Mouse (Mus musculus) spleen, adult 18-20 months (tissue): Measurements from ENCODE around the gene Lrrc25.
"Not testable (repeated sequence)": the region's sequence is repeated elsewhere in the genome, so short reads cannot be mapped to it uniquely, and the experiment has no call there.

ENCODE experiments used
- DNase-seq, 2 experiments: peaks; one replicate each; pipeline ENCODE4 v3.0.0; 2022; ENCODE audit warnings: mixed read lengths in 2 of 2

Gene Lrrc25

DNA sequence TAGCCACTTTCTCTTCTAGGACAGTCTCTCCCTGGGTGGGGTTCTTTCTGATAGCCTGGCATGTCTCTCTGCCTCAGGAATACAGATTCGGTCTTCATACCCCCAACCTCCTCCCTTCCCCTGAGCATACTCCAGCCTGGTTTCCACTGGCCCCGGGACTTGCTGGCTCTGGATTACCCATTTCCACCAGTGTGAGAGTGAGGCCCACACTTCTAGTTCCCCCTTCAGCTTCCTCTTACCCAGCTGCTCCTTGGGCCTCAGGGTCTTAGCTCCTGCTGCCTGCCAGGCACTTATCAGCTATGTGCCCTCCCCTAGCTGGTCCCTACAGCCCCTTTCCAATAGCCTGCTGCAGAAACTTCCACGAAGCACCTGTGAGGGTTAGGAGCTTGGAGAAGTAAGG, at the start of gene Lrrc25:
Lrrc25 (plus strand) TSS at position 262 of the 400 bp plus-strand sequence.
- peak in 1 of 2 experiments; percentile 11 for DNase-seq

DNA sequence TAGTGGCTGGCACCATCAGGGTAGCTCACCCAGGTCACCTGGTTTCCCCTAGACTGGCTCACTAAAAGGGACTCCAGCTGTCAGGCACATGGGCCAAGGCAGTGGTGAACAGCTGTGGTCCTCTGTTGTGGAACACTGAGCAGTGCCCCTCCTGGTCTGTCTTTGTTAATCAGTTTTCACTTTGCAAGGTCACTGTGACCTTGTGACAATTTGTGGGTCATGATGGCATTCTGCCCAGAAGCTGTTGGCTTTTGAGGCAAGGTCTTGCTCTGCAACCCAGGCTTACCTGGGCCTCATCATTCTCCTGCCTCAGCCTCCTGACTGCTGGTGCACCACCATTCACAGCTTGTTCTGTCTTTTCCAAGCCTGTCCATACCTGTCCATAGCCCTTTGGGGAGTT, 45.6 kb upstream of the Lrrc25 start:
- DNase-seq: no peak

DNA sequence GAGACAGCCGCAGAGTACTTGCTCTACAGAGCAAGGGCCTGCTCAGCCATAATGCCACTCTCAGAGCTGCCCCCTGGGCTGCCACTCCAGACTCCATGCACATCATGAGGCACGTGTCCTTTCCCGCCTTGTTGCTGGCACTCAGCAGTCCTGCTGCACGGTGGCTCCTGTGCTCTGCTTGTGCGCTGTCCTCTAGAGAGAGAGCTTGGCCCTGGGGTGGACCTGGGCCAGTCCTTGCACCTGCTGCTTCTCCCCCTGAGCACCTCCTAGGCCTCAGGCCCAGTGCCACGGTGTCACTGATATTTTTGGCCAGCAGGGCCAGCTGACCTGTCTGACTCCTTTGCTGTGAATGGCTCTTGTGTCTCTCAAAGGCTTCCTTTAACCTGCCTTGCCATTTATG, 45.0 kb upstream of the Lrrc25 start:
- no peak for DNase-seq

DNA sequence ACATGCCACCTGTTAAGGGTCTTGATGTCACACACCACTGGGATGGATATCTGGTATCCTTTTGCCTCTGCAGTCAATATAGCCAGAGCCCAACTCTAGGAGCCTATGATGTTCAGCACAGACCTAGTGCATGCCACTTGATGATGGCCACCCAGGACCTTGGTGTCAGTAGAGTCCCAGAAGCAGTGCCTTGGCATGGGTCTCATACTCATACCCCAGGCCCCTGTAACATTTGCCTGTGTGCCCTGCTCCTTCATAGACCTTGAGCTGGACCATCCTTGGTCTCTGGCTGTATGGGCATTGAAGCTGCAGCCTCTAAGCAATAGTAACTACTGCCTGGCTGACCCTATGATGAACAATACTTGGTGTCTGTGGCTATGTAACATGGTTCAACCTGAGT, 41.7 kb upstream of the Lrrc25 start:
- DNase-seq: no peak

DNA sequence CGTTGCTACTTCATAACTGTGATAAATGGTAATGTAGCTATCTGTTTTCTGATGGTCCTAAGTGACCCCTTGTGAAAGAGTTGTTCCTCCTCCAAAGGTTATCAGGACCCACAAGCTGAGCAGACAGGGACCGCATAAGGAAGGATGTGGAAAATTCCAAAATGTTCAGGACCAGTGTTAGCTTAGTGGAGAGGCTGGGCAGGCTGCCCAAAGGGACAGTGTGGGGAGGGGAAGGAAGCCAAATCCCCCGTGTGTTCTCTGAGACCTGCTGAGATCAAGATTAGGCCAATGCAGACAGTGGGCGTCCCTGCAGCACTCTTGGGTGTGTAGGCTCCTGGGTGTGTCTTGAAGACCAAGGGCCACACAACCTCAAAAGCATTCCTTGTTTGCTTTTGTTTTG, 41.0 kb upstream of the Lrrc25 start:
- DNase-seq: no peak

DNA sequence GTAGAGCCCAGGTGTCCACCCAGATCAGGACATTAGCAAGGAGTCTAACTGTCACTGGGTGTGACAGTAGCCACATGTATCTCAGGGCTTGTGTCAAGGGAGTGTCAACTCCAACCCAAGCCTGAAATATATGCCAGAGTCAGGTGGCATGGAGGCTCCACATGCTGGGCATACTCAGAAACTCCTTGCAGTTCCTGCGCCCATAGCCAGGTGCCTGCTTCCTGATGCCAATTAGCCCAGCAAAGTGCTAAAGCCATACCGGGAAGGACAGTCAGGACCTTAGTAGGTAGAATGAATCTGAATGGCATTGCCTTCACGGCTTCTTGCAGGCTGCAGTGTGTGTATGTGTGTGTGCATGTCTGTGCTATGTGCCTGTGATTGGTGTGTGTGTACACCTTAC, 38.7 kb upstream of the Lrrc25 start:
- no peak for DNase-seq

DNA sequence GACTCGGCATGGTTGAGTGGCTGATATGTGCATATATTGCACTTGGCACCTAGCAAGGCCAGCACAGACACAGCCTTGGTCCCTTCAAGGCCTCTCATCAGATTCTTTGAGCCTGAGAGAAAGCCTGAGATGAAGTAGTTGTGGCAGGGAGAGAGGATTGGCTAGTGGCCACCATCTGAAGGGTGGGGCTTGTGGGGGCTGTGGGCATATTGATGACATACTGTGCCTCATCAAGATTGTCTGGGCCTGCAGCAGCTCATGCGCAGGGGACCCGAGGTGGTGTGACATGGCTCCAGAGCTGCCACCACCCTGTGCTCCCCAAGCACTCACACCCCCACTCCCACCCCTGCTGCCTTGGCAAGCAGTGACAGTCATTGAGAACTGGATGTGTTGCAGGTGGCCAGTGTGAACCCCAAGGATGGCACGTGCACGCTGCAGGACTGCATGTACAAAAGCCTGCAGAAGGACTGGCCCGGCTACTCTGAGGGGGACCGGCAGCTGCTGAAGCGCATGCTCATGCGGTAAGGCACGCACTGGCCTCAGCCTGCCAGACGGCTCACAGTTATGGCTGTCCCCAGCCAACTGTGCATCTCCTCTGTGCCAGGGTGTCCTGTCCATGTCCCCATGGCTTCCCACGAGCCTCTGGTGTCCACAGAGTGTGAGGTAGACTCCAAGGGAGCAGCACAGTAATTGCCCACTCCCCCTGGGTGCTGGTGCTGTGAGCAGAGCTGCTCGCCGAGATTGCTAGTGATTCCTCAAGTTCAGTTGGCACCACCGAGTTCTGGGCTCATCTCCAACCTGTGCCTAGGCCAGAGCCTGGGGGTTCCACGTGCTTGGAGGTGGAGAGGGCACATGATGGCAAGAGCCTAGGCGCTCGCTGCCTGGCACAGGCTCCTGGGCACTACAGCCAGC, 32.2 kb upstream of the Lrrc25 start:
- no peak for DNase-seq

DNA sequence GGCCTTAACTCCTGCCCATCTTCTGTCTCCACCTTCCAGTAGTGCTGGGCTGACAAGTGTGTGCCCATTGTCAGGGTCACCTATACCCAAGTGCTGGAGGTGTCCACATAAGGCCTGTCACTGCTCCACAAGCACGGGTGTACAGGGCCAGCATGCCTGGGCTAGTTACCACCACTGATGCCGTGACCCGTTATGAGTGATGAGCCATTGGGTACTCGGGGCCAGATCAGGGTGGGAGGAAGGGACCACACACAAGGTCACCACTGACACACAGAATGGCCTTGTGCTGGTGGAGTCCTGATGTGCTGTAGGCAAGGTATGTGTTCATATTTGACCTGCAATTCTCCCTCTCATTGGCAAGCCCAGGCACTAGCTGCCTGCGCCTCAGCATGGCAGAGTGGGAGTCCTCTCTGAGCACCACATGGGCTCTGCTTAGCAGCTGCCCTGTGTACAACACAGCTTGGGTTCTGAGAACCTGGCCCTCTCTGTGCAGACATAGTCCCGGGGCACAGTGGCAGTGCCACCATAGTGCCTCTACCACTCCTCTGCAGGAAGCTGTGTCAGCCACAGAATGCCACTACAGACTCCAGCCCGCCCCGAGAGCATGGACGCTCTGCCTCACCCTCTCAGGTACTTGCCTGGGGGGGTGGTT, 31.2 kb upstream of the Lrrc25 start:
- DNase-seq: no peak

DNA sequence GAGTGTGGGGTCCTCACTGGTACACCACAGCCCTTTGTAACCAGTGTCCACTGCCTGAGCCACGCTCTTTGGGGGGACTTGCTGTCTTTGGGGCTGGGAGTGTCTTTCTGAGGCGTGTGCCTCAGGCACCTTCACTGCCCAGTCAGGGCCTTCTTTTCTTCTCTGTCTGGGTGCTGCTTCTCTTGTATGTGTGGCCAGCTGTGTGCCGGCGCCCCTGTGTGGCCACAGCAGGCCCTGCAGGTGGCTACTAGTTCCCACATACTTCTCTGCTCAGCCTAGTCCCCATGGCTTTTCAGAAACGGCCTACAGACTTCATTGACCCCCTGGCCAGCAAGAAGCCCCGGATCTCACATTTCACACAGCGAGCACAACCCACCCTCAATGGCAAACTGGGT, 30.7 kb upstream of the Lrrc25 start:
- peak in 1 of 2 experiments; percentile 60 for DNase-seq

DNA sequence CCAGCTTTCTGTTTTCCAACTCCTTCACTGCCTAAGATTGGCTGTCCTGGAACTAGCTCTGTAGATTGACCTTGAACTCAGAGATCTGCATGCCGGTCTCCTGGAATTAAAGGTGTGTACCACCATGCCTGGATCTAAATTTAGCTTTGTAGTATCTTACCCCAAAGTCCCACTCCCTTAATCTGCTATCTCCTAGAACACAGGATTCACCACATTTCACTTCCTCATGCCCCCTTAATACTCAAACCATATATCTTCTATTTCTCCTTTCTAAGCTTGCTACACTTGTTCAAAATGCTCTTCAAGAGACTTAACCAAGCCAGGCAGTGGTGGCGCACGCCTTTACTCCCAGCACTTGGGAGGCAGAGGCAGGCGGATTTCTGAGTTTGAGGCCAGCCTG, 28.0 kb upstream of the Lrrc25 start:
- DNase-seq: not testable (repeated sequence)

DNA sequence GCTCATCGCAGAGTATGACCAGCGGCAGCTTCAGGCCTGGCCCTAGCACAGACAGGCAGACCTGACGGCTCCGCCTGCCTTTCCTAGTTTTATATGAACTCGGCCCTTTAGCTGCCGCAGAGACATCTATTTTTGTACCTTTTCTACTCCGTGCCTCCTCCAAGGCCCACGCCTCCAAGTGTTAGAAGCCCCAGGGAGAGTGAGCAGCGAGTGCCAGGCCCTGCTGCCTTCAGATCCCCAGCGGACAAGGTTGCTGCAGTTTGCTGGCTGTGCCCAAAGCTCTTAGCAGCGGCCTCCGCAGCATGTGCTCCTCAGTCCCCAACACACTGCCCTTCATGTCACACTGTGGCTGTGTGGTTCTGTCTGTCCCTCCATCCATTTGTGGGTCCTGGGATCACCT, 24.4 kb upstream of the Lrrc25 start:
- no peak for DNase-seq

DNA sequence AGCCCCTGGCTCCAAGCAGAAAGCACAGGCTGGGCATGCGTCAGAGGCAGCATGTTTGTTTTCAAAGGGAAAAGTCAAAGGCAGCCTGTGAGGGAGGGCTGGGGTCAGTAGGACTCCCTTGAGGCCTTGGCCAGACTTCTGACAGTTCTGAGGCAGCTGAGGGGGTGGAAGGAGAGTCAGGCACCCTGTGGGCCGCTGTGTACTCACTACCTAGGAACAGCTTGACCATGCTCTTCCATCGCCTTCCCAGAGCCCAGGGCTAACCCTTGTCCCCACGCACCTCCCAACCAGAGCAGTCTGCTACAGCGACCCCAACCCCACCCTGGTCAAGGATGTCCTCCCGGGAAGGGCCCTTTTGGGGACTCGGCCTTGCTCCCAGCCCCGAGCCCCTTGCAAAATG, 22.8 kb upstream of the Lrrc25 start:
- DNase-seq: no peak

DNA sequence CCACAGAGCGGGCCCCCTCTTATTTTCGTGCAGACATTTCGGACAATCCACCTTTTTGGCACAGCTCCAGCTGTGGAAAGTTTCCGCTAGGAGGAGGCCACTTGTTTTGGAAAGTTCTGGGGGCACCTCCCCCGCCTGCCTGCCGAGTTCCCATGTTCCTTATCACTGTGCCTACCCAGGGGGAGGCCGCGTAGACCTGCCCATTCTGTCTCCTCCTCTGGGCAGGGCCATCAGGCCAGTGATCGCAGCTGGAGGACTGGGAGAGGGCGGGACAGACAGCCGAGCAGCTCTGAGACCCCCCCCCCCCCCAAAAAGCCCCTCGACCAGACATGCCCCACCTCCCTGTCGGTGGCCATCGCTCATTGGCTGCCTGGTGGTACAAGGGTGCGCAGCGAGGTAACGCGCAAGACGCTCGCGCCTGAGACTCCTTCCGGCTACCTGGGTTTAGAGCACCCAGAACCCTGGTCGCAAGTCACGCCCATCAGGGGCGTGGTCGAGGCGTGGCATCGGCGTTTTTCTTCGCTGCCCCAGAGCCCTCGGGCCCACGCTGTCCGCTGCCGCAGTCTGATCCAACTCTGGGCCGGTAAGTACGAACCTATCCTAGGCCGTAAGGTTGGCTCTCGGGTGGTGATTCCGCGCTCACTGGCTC, 21.9 kb upstream of the Lrrc25 start, which contains the start of gene Isyna1:
Isyna1 (plus strand) TSS at position 413 of the 649 bp plus-strand sequence.
- DNase-seq: peak; percentile 89 to 91

DNA sequence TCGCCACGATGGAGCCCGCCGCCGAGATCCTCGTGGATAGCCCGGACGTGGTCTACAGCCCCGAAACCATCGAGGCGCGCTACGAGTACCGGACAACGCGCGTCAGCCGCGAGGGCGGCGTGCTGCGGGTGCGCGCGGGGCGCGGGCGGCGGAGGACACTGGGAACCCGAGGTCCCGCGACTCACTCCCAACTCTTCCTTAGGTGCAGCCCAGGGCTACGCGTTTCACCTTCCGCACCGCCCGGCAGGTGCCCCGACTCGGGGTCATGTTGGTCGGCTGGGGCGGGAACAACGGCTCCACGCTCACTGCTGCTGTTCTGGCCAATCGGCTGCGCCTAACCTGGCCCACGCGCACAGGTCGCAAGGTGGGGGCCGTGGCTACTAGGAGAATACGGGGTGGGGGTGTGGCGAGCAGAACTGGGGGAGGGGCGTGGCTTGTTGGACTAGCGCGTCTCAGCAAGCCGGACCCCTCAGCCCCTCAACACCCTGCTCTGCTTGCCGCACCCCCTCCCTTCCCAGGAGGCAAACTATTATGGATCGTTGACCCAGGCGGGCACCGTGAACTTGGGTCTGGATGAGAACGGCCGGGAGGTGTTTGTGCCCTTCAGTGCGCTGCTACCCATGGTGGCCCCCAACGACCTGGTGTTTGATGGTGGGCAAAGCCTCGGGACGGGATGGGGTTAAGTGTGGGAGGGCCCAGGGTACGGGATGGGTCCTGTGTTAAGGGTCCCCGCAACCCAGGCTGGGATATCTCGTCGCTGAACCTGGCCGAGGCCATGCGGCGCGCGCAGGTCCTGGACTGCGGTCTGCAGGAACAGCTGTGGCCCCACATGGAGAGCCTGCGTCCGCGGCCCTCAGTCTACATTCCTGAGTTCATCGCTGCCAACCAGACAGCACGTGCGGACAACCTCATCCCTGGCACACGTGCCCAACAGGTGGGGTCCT, 21.1 kb upstream of the Lrrc25 start:
- DNase-seq: no peak

DNA sequence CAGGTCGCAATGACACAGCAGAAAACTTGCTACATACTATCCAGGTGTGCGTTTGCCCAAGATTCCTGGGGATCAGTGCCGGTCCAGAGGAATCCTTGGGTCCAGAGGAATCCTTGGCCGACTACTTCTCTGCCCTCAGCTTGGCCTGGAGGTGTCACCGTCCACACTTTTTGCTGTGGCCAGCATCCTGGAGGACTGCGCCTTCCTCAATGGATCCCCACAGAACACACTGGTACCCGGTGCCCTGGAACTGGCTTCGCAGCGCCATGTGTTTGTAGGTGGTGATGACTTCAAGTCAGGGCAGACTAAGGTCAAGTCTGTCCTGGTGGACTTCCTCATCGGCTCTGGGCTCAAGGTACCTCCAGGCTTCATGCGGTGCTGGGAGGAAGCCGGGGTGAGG, 20.1 kb upstream of the Lrrc25 start:
- DNase-seq: no peak

DNA sequence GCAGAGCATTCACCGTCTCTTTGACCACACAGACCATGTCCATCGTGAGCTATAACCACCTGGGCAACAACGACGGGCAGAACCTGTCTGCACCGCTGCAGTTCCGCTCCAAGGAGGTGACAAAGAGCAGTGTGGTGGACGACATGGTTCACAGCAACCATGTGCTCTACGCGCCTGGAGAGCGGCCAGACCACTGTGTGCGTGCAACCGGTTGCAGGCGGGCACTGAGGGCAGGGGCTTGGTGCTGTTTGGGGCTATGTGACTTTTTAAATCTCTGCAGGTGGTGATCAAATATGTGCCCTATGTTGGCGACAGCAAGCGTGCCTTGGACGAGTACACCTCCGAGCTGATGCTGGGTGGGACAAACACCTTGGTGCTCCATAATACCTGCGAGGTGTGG, 19.7 kb upstream of the Lrrc25 start:
- no peak for DNase-seq

DNA sequence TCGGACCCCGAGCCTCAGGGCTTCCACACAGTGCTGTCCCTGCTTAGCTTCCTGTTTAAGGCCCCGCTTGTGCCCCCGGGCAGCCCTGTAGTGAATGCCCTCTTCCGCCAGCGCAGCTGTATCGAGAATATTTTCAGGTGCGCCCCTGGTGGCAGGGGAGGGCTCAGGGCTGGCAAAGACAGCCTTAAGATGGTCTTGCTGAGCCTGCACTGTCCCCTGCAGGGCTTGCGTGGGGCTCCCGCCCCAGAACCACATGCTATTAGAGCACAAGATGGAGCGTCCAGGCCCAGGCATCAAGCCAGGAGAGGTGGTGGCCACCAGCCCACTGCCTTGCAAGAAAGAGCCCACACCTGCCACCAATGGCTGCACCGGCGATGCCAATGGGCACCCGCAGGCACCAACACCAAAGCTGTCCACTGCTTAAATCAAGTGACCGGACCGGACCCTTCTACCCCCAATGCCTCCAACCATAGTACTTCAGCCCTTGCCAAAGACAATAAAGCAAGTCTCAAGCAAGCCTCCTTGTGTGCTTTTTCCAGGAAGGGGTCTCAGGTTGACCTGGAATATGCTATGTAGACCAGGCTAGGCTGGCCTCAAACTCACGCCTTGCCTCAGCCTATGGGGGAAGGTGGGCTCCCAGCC, 19.1 kb upstream of the Lrrc25 start:
- DNase-seq: peak in 1 of 2 experiments; percentile 42

DNA sequence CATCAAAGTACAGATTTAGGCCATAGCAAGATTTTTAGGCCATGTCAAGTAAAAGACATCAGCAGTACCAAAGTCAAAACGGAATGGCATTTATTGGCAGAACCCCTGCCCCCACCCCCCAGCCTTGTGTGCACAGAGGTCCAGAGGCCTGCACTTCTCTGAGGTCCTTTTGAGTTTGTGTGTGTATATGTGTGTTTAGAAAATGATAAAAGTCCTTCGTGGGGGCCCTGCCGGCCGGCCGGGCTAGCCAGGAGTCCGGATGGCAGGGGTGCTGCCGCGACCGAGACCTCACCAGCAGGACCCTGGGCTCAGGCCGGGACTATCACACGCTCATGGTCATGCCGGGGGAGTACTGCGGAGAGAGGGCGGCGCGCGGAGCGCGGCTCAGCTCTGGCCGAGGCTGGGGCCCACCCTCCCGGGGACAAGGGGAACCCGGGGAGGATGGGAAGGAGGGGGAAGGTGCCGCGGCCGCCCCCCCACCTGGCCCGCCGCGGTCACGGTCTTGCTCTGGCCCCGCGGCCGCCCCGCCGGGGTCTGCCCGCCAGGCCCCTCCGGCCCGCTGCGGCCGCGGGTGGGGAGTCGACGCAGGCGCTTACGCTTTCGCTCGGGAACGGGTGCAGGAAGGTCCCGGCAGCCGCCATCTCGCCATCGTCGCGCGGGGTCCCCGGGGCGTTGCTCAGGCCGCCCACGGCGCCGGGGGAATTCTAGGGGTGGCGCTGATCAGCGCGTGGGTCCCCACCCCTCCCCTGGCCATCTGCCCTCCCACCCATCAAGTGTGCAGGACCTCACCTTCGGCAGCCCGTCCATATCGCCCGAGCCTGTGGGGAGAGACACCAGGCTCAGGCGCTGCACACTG, 18.3 kb upstream of the Lrrc25 start:
- DNase-seq: no peak

DNA sequence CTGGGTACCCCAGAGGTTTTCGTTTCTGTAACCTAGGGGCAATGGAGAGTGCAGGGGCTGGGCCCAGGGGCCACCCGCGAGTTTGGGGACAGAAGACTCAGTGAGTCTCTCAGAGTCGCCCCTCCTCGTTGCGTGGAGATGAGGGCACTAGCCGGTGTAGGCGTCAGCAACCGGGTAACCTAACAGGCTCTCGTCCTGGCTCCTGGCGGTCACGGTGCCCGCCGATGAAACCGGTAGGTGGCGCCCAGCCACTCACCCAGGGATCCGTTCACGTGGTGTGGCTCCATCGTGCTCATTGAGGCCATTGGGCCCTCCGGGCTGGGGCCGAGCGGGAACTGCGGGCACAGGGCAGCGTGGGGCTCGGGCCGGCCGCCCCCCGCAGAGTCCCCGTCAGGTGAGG, 17.7 kb upstream of the Lrrc25 start:
- DNase-seq: no peak

DNA sequence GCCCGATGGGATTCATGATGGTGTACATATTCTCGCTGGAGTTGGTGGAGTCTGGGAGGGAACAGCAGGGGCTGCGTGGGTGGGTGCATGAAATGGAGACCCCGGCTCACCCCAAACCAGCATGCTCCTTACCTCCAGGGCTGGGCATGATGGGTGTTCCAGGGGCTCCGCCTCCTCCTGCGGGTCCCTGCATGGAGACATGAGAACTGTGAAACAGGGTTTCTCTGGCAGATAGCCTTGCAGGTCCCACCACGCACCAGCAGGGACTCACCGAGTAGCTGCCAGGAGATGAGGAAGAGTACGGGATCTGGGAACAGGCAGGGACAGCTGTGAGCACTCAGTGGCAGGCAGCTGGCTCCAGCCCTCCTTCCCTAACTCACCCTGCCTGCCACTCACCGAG, 17.2 kb upstream of the Lrrc25 start:
- no peak for DNase-seq
